Mouse (Mus musculus) mature B cell (primary cell): ENCODE data around the gene Papss2.

Source experiments
- in situ Hi-C: fragments of 300-500 bp; cut with MboI; formaldehyde crosslinking; loops from 2 replicates; pipeline ENCODE4 v1.14.3; 2019

The Papss2 gene

GRCm38 (mm10) chr19:32595506-32596286 is at the start of gene Papss2:
TSS of gene Papss2 (plus strand) at chr19:32595790.
- in situ Hi-C loops = no loop called here

GRCm38 (mm10) chr19:32547396-32547795 is 48.2 kb upstream of the Papss2 start:
- in situ Hi-C loops = no loop called here

- in situ Hi-C loops = no loop called here
Measured at GRCm38 (mm10) chr19:32548202-32548601, 47.4 kb upstream of the Papss2 start.

GRCm38 (mm10) chr19:32550446-32550845 is 45.1 kb upstream of the Papss2 start:
- in situ Hi-C loops = no loop called here

GRCm38 (mm10) chr19:32551442-32551841 is 44.1 kb upstream of the Papss2 start:
- in situ Hi-C loops = no loop called here

GRCm38 (mm10) chr19:32552106-32552505 is 43.5 kb upstream of the Papss2 start:
- in situ Hi-C loops = no loop called here

- in situ Hi-C loops = no loop called here
Measured at GRCm38 (mm10) chr19:32553310-32553709, 42.3 kb upstream of the Papss2 start.

GRCm38 (mm10) chr19:32555257-32555656 is 40.3 kb upstream of the Papss2 start:
- in situ Hi-C loops = no loop called here

- in situ Hi-C loops = no loop called here
Measured at GRCm38 (mm10) chr19:32567025-32567424, 28.6 kb upstream of the Papss2 start.

- in situ Hi-C loops = no loop called here
Measured at GRCm38 (mm10) chr19:32567447-32567846, 28.1 kb upstream of the Papss2 start.

GRCm38 (mm10) chr19:32568470-32568869 is 27.1 kb upstream of the Papss2 start:
- in situ Hi-C loops = no loop called here

- in situ Hi-C loops = no loop called here
Measured at GRCm38 (mm10) chr19:32568961-32569653, 26.5 kb upstream of the Papss2 start.

GRCm38 (mm10) chr19:32569725-32570124 is 25.9 kb upstream of the Papss2 start:
- in situ Hi-C loops = no loop called here

GRCm38 (mm10) chr19:32572191-32572590 is 23.4 kb upstream of the Papss2 start:
- in situ Hi-C loops = no loop called here

GRCm38 (mm10) chr19:32573259-32573658 is 22.3 kb upstream of the Papss2 start:
- in situ Hi-C loops = no loop called here

- in situ Hi-C loops = no loop called here
Measured at GRCm38 (mm10) chr19:32574846-32575245, 20.7 kb upstream of the Papss2 start.

- in situ Hi-C loops = no loop called here
Measured at GRCm38 (mm10) chr19:32577749-32578148, 17.8 kb upstream of the Papss2 start.

GRCm38 (mm10) chr19:32583091-32583766 is 12.4 kb upstream of the Papss2 start:
- in situ Hi-C loops = no loop called here

- in situ Hi-C loops = no loop called here
Measured at GRCm38 (mm10) chr19:32587727-32588126, 7.9 kb upstream of the Papss2 start.

- in situ Hi-C loops = no loop called here
Measured at GRCm38 (mm10) chr19:32592749-32593148, 2.8 kb upstream of the Papss2 start.

GRCm38 (mm10) chr19:32593870-32594269 is 1.7 kb upstream of the Papss2 start:
- in situ Hi-C loops = no loop called here

GRCm38 (mm10) chr19:32595131-32595505 is 472 bp upstream of the Papss2 start:
- in situ Hi-C loops = no loop called here

GRCm38 (mm10) chr19:32599006-32599405 is 3.4 kb downstream of the Papss2 start:
- in situ Hi-C loops = no loop called here
